Mouse (Mus musculus) liver, postnatal 0 days (tissue): ENCODE data around the gene Pcdh7. TPM values are rescaled to one million over a fixed set of nuclear protein-coding genes. Genes with fewer than 3 reads are reported as not detected.

ENCODE experiments used
- ATAC-seq: fragments of 200-750 bp; cut with Nextera tagmentation; 2 replicates; pipeline ENCODE4 v1.8.0; 2017; ENCODE audit warnings: mild to moderate bottlenecking, moderate library complexity
- DNase-seq: peaks from one replicate; pipeline ENCODE4 v3.0.0-alpha.2; 2016
- H3K27ac ChIP-seq: fragments of 300-500 bp; sonication (generic); 2 replicates; pipeline ENCODE4 v1.5.1; 2014; ENCODE audit warnings: antibody characterized with exemption, moderate library complexity, mild to moderate bottlenecking, low read depth
- H3K27me3 ChIP-seq: fragments of 300-500 bp; sonication (generic); 2 replicates; pipeline ENCODE4 v1.6.1; 2014; ENCODE audit warnings: low read length, control low read depth, mixed read lengths; ENCODE audit not compliant: insufficient read depth
- H3K36me3 ChIP-seq: fragments of 300-500 bp; sonication (generic); replicated peaks from 2 replicates; pipeline ENCODE4 v1.6.1; 2014; ENCODE audit warnings: mild to moderate bottlenecking, control low read depth, low read length, moderate library complexity, mixed read lengths; ENCODE audit not compliant: insufficient read depth
- H3K4me1 ChIP-seq: fragments of 300-500 bp; sonication (generic); 2 replicates; pipeline ENCODE4 v1.6.1; 2014; ENCODE audit warnings: antibody characterized with exemption, mild to moderate bottlenecking, control low read depth; ENCODE audit not compliant: insufficient read depth
- H3K4me2 ChIP-seq: fragments of 300-500 bp; sonication (generic); 2 replicates; pipeline ENCODE4 v1.6.1; 2014; ENCODE audit warnings: low read depth, mild to moderate bottlenecking, low read length, moderate library complexity, mixed read lengths
- H3K4me3 ChIP-seq: fragments of 300-500 bp; sonication (generic); 2 replicates; pipeline ENCODE4 v1.5.1; 2014; ENCODE audit warnings: low read depth, low read length
- H3K9ac ChIP-seq: fragments of 300-500 bp; sonication (generic); replicated peaks from 2 replicates; pipeline ENCODE4 v1.6.1; 2014; ENCODE audit warnings: mild to moderate bottlenecking, moderate library complexity
- H3K9me3 ChIP-seq: fragments of 300-500 bp; sonication (generic); 2 replicates; pipeline ENCODE4 v1.6.1; 2016; ENCODE audit warnings: mild to moderate bottlenecking, control low read depth, low read length, mixed read lengths
- CTCF ChIP-seq: sonication (generic); IDR thresholded peaks from 2 replicates; pipeline ENCODE4 v1.5.1; 2016; ENCODE audit warnings: antibody characterized with exemption, low read depth
- EP300 ChIP-seq: IDR thresholded peaks from 2 replicates; pipeline ENCODE4 v1.6.1; 2016; ENCODE audit warnings: antibody characterized with exemption, low read depth, mild to moderate bottlenecking
- WGBS: fragments of 180-500 bp; shearing (Covaris S2); extraction: QIAGEN DNeasy Blood & Tissue Kit; methylation state at CpG from one replicate; pipeline ENCODE4 v1.1.7; 2014; ENCODE audit not compliant: insufficient replicate concordance; 5-methylcytosine and 5-hydroxymethylcytosine counted together
- polyA plus RNA-seq: library from polyadenylated mRNA; unstranded; fragments of >200 nt; fragmentation: Nextera tagmentation; extraction: Ambion mirVana; gene quantifications from 2 replicates; pipeline ENCODE4 v1.2.1, GENCODE M21; 2015

Gene Pcdh7
- polyA plus RNA-seq, 1 experiment from 2014 or later = 0.38 TPM

DNA sequence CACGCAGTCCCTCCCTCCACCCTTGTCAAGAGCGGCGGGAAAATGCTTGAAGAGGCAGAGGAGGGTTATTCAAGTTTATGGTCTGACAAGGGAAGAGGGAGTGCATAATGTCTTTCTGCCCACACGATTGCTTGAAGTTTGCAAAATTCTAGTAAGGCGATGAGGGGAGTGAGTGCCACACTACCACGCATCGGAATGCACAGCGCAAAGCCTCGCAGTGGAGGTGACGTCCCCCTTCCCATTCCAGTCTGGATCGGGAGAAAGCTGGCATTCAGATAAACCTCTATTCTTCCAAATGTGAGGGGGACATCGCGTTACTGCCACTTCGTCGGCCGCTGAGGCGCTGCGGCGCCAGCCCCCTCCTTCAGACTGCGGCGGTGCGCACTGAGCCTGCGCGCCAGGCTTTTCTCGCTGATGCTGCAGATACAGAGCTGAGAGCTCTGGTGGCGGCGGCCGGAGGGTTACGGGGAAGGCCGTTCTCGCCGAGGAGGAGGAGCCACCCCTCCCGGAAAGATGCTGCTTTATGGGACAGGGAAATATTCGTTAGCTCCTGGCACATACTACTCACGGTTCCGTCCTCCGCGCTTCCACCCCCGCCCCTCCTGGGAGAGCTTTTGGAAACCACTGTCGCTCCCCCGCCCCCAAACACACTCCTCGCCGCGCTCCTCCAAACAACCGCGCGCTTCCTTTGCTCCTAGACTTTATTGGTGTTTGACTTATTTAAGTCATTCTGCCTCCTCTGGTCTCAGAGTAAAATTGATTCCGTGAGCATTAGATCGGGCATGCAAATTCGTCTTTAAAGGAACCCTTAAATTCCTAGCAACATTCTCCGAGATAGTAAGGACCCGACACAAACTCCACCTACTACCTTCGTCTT, 2.0 kb upstream of the Pcdh7 start:
- Histone ChIP-seq H3K27me3 (peaks cover 58% of the 10 kb centered on the region), H3K9ac (peak overlapping the region; percentile 53), H3K4me1 (peaks cover 37% of the 10 kb centered on the region), H3K36me3 (no peaks in the 10 kb centered on the region), H3K4me2 (peak overlapping the region; percentile 95), H3K27ac (0 out of 2 replicates have a peak overlapping the region, but pooled peaks have one; percentile 11), H3K9me3 (no peaks in the 10 kb centered on the region), H3K4me3 (peak overlapping the region; percentile 59)
- under 1% methylated on average over 53 of the region's 53 CpGs for WGBS
- DNase-seq (peak; percentile 58), ATAC-seq (peak; percentile 43)
- TF ChIP-seq CTCF (no peak), EP300 (no peak)

DNA sequence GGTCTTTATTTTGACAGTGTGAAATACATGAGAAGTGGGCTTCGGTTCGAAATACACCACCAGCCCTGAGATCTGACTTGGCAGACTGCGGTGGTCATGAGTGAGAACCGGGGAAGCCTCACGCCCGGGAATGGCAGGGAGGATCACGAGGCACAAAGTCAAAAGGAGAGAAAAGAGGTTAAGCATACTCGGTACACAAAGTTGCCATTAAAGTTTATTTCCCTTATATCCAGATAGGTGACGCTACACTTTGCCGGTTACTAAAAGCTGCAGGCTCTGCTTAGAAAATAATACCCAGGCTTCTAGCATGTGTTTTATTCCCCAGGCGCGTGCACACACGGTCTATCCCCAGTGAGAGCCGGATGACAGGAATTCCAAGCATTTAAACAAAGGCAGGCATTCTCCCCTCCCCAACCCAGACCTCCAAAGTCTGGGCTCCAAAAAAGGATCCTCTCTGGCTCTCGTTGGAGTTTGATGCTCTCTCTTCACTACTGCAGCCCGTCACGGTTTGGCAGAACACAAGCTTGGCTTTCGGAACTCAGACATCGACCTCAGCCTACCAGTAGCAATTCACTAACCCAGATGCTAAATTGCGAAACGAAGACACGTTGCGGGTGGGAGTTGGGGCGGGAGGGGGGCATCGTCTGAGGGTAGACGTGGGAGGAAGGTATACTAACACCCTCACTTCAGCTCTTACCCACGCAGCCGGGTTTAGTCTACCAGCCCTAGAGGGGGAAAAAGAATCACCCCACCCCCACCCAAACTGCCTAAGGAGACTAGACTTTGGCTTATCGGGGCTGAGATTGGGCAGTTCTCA, 1.1 kb upstream of the Pcdh7 start:
- TF ChIP-seq CTCF (no peak), EP300 (no peak)
- ATAC-seq = no peak
- Histone ChIP-seq H3K9ac (peak overlapping the region; percentile 23; the same call in 1 of the 2 replicates), H3K4me2 (peak overlapping the region; percentile 95), H3K27me3 (peaks cover 66% of the 10 kb centered on the region), H3K36me3 (no peaks in the 10 kb centered on the region), H3K4me3 (peak overlapping the region; percentile 59), H3K27ac (no peak overlapping the region), H3K4me1 (peaks cover 37% of the 10 kb centered on the region), H3K9me3 (no peaks in the 10 kb centered on the region)
- DNase-seq = peak; percentile 23
- under 1% methylated on average over 29 of the region's 29 CpGs for WGBS

DNA sequence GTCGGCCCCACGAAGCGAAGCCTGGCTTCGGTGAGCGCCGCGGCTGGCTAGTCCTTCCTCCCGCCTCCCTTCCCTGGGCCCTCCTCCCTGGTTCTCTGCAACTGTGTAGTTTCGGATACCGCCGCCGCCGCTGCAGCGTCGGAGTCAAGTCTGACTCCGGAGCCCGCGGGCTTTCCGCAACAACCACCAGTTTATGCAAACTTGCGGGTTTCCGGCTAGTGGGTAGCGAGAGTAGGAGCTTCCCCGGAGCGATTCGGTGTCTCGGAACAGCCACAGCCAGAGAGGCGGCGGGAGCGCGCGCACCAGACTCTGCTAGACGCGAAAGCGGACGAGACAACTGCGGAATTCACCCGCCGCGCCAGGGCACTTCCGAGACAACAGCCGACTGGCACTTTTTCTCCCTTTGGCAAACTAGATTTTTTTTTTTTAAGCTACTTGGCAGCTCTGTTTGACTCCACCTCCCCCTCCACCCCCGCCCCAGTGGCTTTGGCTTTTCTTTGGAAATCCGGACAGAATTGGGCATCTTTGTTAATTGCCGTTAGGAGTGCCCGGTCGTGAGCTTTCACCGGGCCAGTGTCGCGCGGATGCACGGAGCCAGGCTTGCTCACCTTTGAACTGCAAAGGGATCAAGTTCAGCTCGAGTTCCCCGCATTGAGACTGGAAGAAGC, 395 bp upstream of the Pcdh7 start:
- ATAC-seq (peak; percentile 31), DNase-seq (peak; percentile 60)
- TF ChIP-seq CTCF (no peak), EP300 (no peak)
- Histone ChIP-seq H3K4me1 (peaks cover 37% of the 10 kb centered on the region), H3K36me3 (no peaks in the 10 kb centered on the region), H3K27ac (no peak overlapping the region), H3K4me2 (peak overlapping the region; percentile 95), H3K9ac (no peak overlapping the region), H3K9me3 (no peaks in the 10 kb centered on the region), H3K4me3 (peak overlapping the region; percentile 59), H3K27me3 (peaks cover 72% of the 10 kb centered on the region)
- WGBS = under 1% methylated on average over 48 of the region's 53 CpGs

DNA sequence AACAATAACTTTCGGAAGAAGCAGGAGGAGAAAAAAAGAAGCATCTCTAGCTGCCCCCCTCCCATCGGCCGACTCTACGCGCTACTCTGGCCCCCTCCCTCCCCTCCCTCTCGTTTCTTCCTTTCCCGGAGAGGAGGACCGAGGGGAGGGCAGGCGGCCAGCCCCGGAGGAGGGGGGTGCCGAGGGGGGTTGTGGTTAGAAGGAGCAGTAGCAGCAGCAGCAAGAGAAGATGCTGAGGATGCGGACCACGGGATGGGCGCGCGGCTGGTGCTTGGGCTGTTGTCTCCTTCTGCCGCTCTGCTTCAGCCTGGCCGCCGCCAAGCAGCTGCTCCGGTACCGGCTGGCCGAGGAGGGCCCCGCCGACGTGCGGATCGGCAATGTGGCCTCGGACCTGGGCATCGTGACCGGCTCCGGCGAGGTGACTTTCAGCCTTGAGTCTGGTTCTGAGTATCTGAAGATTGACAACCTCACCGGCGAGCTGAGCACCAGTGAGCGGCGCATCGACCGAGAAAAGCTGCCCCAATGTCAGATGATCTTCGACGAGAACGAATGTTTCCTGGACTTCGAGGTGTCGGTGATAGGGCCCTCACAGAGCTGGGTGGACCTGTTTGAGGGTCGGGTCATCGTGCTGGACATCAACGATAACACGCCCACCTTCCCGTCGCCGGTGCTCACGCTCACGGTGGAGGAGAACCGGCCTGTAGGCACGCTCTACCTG, 1.3 kb downstream of the Pcdh7 start:
- WGBS = under 1% methylated on average over 52 of the region's 54 CpGs
- Histone ChIP-seq H3K4me1 (peaks cover 37% of the 10 kb centered on the region), H3K27ac (no peak overlapping the region), H3K27me3 (peaks cover 72% of the 10 kb centered on the region), H3K36me3 (no peaks in the 10 kb centered on the region), H3K4me2 (peak overlapping the region; percentile 95), H3K9ac (peak overlapping the region; percentile 18; the same call in 1 of the 2 replicates), H3K9me3 (no peaks in the 10 kb centered on the region), H3K4me3 (peak overlapping the region; percentile 59)
- DNase-seq (peak; percentile 24), ATAC-seq (no peak)
- TF ChIP-seq CTCF (no peak), EP300 (no peak)

DNA sequence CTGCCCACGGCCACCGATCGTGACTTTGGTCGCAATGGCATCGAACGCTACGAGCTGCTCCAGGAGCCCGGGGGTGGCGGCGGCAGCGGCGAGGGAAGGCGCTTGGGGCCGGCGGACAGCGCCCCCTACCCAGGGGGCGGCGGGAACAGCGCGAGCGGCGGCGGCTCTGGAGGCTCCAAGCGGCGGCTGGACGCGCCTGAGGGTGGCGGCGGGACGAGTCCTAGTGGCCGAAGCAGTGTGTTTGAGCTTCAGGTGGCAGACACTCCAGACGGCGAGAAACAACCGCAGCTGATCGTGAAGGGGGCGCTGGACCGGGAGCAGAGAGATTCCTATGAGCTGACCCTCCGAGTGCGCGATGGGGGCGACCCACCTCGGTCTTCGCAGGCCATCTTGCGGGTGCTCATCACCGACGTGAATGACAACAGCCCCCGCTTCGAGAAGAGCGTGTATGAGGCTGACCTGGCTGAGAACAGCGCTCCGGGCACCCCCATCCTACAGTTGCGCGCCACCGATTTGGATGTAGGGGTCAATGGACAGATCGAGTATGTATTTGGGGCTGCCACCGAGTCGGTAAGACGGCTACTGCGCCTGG, 1.9 kb downstream of the Pcdh7 start:
- Histone ChIP-seq H3K4me3 (peak overlapping the region; percentile 59), H3K4me2 (peak overlapping the region; percentile 95), H3K9ac (0 out of 2 replicates have a peak overlapping the region, but pooled peaks have one; percentile 18), H3K9me3 (no peaks in the 10 kb centered on the region), H3K4me1 (peaks cover 36% of the 10 kb centered on the region), H3K36me3 (no peaks in the 10 kb centered on the region), H3K27ac (no peak overlapping the region), H3K27me3 (peaks cover 72% of the 10 kb centered on the region)
- TF ChIP-seq EP300 (no peak), CTCF (peak; percentile 56)
- no peak for ATAC-seq
- under 1% methylated on average over 59 of the region's 59 CpGs for WGBS
- peak; percentile 53 for DNase-seq
